Mouse (Mus musculus) retina, embryonic 14.5 days (tissue): ENCODE measurements at regions not wholly inside any gene's neighbourhood (a gene's known extent, or its start where the extent isn't known, plus 50 kb on each side); places are given as distances from the start of the nearest gene placed in this dataset.

Source experiments
- DNase-seq: peaks from one replicate; pipeline ENCODE4 v3.0.0-alpha.2; 2015; ENCODE audit warnings: low spot score

- no peak for DNase-seq
Measured at GRCm38 (mm10) chr12:54384116-54384515, 180.5 kb upstream of the Egln3 start.

- DNase-seq: no peak
Measured at GRCm38 (mm10) chr12:54382965-54383364, 179.3 kb upstream of the Egln3 start.

GRCm38 (mm10) chr12:54382061-54382460 is 178.4 kb upstream of the Egln3 start:
- DNase-seq: no peak

GRCm38 (mm10) chr12:54380322-54380721 is 176.7 kb upstream of the Egln3 start:
- no peak for DNase-seq

- no peak for DNase-seq
Measured at GRCm38 (mm10) chr12:54378576-54378975, 174.9 kb upstream of the Egln3 start.

GRCm38 (mm10) chr12:54374060-54374459 is 170.4 kb upstream of the Egln3 start:
- no peak for DNase-seq

- DNase-seq: no peak
Measured at GRCm38 (mm10) chr12:54369217-54369616, 165.6 kb upstream of the Egln3 start.

GRCm38 (mm10) chr12:54364381-54365095 is 160.9 kb upstream of the Egln3 start:
- no peak for DNase-seq

- DNase-seq: no peak
Measured at GRCm38 (mm10) chr12:54361762-54362161, 158.1 kb upstream of the Egln3 start.

GRCm38 (mm10) chr12:54354187-54354586 is 150.5 kb upstream of the Egln3 start:
- DNase-seq: peak; percentile 16

- DNase-seq: no peak
Measured at GRCm38 (mm10) chr12:54353694-54354093, 150.0 kb upstream of the Egln3 start.

- peak; percentile 19 for DNase-seq
Measured at GRCm38 (mm10) chr12:54352963-54353606, 149.4 kb upstream of the Egln3 start.

- DNase-seq: no peak
Measured at GRCm38 (mm10) chr12:54350293-54350692, 146.6 kb upstream of the Egln3 start.

GRCm38 (mm10) chr12:54349403-54349802 is 145.7 kb upstream of the Egln3 start:
- DNase-seq: no peak

- no peak for DNase-seq
Measured at GRCm38 (mm10) chr12:54343493-54343892, 139.8 kb upstream of the Egln3 start.

GRCm38 (mm10) chr12:54335509-54335908 is 131.8 kb upstream of the Egln3 start:
- DNase-seq: no peak

- no peak for DNase-seq
Measured at GRCm38 (mm10) chr12:54334491-54335132, 131.0 kb upstream of the Egln3 start.

- no peak for DNase-seq
Measured at GRCm38 (mm10) chr12:54333632-54334321, 130.1 kb upstream of the Egln3 start.

GRCm38 (mm10) chr12:54327483-54327882 is 123.8 kb upstream of the Egln3 start:
- DNase-seq: no peak

- DNase-seq: no peak
Measured at GRCm38 (mm10) chr12:54326571-54326970, 122.9 kb upstream of the Egln3 start.

- no peak for DNase-seq
Measured at GRCm38 (mm10) chr12:54320533-54320932, 116.9 kb upstream of the Egln3 start.

GRCm38 (mm10) chr12:54316980-54317471 is 113.4 kb upstream of the Egln3 start:
- DNase-seq: peak; percentile 22
